Mouse (Mus musculus) cortical plate, adult 2 months (tissue): ENCODE results near the gene Slc22a17.

Source experiments
- CTCF ChIP-seq: fragments of 200-500 bp; IDR thresholded peaks from 2 replicates; pipeline ENCODE4 v1.5.1; 2011; ENCODE audit warnings: mild to moderate bottlenecking, control low read depth, low read length; ENCODE audit not compliant: insufficient read depth; ENCODE audit errors: extremely low read depth
- POLR2A ChIP-seq: fragments of 200-500 bp; IDR thresholded peaks from 2 replicates; pipeline ENCODE4 v1.6.1; 2011; ENCODE audit warnings: mild to moderate bottlenecking, low read length, control low read depth; ENCODE audit not compliant: insufficient read depth; ENCODE audit errors: extremely low read depth

- TF ChIP-seq POLR2A (no peak), CTCF (no peak)
These were observed 12.7 kb upstream of the Slc22a17 start, which contains the start of gene Efs for GRCm38 (mm10) chr14:54925349-54926342.
